Mouse (Mus musculus) CD4-positive naive resting alpha-beta T cell, adult 76 days (primary cell): ENCODE results near the gene Anxa6. TPM values are rescaled to one million over a fixed set of nuclear protein-coding genes. Genes with fewer than 3 reads are reported as not detected.

Source experiments
- total RNA-seq: library from RNA; stranded (reverse); gene quantifications from one replicate; pipeline ENCODE4 v1.2.4, GENCODE M21; 2023

Gene Anxa6
- 317 TPM for total RNA-seq

DNA sequence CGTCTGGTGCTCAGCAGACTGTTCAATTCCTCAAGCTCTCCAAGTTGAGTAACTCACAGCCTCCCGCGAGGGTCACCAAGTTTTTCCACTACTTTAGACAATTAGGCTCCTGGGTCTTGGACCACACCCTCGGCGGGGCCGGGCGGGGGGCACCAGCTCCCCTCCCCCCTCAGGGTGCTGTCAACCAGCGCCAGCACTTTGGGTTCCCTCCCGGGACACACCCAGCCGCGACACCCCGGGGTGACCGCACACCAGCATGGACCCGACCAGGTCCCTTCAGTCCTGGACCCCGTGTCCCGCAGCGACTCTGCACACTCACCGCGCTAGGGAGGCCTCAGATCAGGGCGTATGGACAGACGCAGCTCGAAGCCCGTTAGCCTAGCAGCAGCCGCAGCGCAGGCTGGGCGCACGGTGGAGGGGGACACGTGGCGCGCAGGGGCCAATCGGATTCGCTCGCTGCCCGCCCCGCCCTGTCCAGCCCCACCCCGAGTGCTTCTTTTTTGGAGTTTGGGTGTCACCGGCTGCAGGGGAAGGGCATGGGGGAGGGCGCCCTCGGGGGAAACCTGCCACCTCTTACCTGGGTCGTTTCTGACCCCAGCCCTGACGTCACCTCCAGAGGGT is at the start of gene Anxa6:
Gene Anxa6, minus strand, starts transcription at position 406 of the 621 bp plus-strand sequence.

GRCm38 (mm10) chr11:55077331-55078231 is 44.3 kb upstream of the Anxa6 start, which contains the start of gene Ccdc69:
Gene Ccdc69, minus strand, starts transcription at chr11:55078131.

DNA sequence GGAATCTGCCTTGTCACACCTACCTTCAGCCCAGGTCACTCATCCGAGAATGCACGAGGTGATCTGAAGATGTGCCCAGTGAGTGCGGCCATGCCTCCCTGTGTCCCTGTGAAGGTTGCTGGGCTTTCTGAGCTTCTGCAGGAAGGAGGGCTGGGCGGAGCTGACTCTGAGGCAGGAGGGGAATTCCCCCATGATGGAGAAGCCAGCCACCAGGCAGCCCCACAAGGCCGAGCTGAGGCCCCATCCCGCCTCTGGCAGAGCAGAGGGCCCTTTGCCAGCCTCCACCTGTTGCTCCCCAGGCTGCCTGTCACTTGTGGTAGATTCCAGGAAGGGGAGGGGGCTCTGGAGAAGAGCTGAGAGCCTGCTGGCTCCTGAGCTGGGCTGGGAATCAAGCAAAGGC is 70.4 kb downstream of the Anxa6 start, which contains the start of gene Tnip1:
Gene Tnip1, minus strand, starts transcription at position 108 of the 400 bp plus-strand sequence.

Other genes starting within 250 kb of the Anxa6 start
- gene Cdc42se2, start 245.8 kb downstream of the Anxa6 start, total RNA-seq = 135 TPM
- 5.8 TPM for gene Lyrm7, start 172.5 kb downstream of the Anxa6 start, total RNA-seq
- 126 TPM for gene Hint1, start 167.1 kb downstream of the Anxa6 start, total RNA-seq
- gene Gpx3, start 131.0 kb downstream of the Anxa6 start, total RNA-seq = 0.47 TPM
- 222 TPM for gene Tnip1, start 70.5 kb downstream of the Anxa6 start, total RNA-seq
- 17.0 TPM for gene Ccdc69, start 44.7 kb upstream of the Anxa6 start, total RNA-seq
- gene Gm2a, start 64.7 kb upstream of the Anxa6 start, total RNA-seq = 56.1 TPM
- gene Slc36a3, start 118.3 kb upstream of the Anxa6 start, total RNA-seq = not detected
- gene Slc36a2, start 151.6 kb upstream of the Anxa6 start, total RNA-seq = not detected
- gene Slc36a1, start 170.9 kb upstream of the Anxa6 start, total RNA-seq = 20.8 TPM